Comparison of ENCODE assay signal across 28 mouse cellular contexts in genomic region chr16:92865314-92865713, GRCm38 (mm10).
"Had no signal": no experiment of that assay in that cellular context is flagged by ENCODE, and none has a peak within 500 bp of the region (broad histone marks: within the 10 kb centered on the region; RNA-seq: fewer than 3 reads in every experiment).

No protein-coding gene starts in this region.

- ATAC-seq: hindbrain, postnatal 0 days; inflammation-experienced regulatory T-cells, adult 6 months; intestine, embryonic 15.5 days; intestine, postnatal 0 days; liver, embryonic 12.5 days had no signal

- H3K4me3 ChIP-seq: gastrocnemius, adult 2 months; heart, embryonic 13.5 days; heart, embryonic 15.5 days; hindbrain, embryonic 13.5 days; hindbrain, embryonic 15.5 days; intestine, embryonic 15.5 days; kidney, embryonic 15.5 days; layer of hippocampus, adult 2 months; left cerebral cortex, adult 2 months; limb, embryonic 10.5 days; limb, embryonic 12.5 days; liver, embryonic 12.5 days had no signal

- H3K4me2 ChIP-seq: heart, embryonic 11.5 days; heart, embryonic 13.5 days; heart, embryonic 15.5 days; hindbrain, embryonic 13.5 days; hindbrain, embryonic 15.5 days; intestine, embryonic 15.5 days; kidney, embryonic 15.5 days; limb, embryonic 12.5 days; liver, embryonic 12.5 days had no signal

- H3K27me3 ChIP-seq: hindbrain, embryonic 13.5 days; hindbrain, embryonic 15.5 days; intestine, embryonic 15.5 days; kidney, embryonic 15.5 days; limb, embryonic 12.5 days had no signal

- H3K4me1 ChIP-seq: heart, embryonic 13.5 days; heart, embryonic 15.5 days; hindbrain, embryonic 13.5 days; hindbrain, embryonic 15.5 days; intestine, embryonic 15.5 days; kidney, embryonic 15.5 days; limb, embryonic 10.5 days; limb, embryonic 12.5 days had no signal

- H3K9me3 ChIP-seq: heart, embryonic 15.5 days; hindbrain, embryonic 13.5 days; hindbrain, embryonic 15.5 days; intestine, embryonic 15.5 days; kidney, embryonic 15.5 days; limb, embryonic 10.5 days; limb, embryonic 12.5 days; liver, embryonic 12.5 days had no signal

- H3K36me3 ChIP-seq: heart, embryonic 13.5 days; heart, embryonic 15.5 days; hindbrain, embryonic 13.5 days; hindbrain, embryonic 15.5 days; intestine, embryonic 15.5 days; kidney, embryonic 15.5 days; limb, embryonic 10.5 days; limb, embryonic 12.5 days; liver, embryonic 12.5 days had no signal

- H3K9ac ChIP-seq: heart, embryonic 13.5 days; heart, embryonic 15.5 days; hindbrain, embryonic 13.5 days; hindbrain, embryonic 15.5 days; intestine, embryonic 15.5 days; kidney, embryonic 15.5 days; limb, embryonic 12.5 days; liver, embryonic 12.5 days; liver, embryonic 14.5 days had no signal

- DNase-seq: gastrocnemius, adult 2 months; gastrocnemius, postnatal 10 days; gastrocnemius, postnatal 25 days; heart, adult 18-20 months; heart, postnatal 14 days; heart, postnatal 36 days; kidney, adult 18-20 months; kidney, adult 9 months; kidney, postnatal 14 days; kidney, postnatal 36 days; liver had no signal

- H3K27ac ChIP-seq: gastrocnemius, adult 2 months; heart, embryonic 13.5 days; heart, embryonic 15.5 days; hindbrain, embryonic 13.5 days; hindbrain, embryonic 15.5 days; hindbrain, postnatal 0 days; intestine, embryonic 15.5 days; kidney, embryonic 15.5 days; kidney, postnatal 0 days; layer of hippocampus, adult 2 months; left cerebral cortex, adult 2 months; limb, embryonic 10.5 days; limb, embryonic 12.5 days; liver, embryonic 12.5 days; liver, embryonic 14.5 days had no signal
